Mouse (Mus musculus): Measurements from ENCODE around the gene Naa40.
A peak's percentile ranks its signal among the peaks of the same experiment; 100 is the strongest.

Gene Naa40

GRCm38 (mm10) chr19:7265478-7266191 lies 24.7 kb upstream of the Naa40 start:
- DNase-seq (ENCODE audit: low spot score in 2 of 2), result no peak

- peak in 1 of 2 experiments; percentile 13 for DNase-seq (ENCODE audit: low spot score in 2 of 2)
Measured at GRCm38 (mm10) chr19:7264766-7265331, 23.9 kb upstream of the Naa40 start.

GRCm38 (mm10) chr19:7264088-7264765 lies 23.2 kb upstream of the Naa40 start:
- peak; percentile 78 to 81 for DNase-seq (ENCODE audit: low spot score in 2 of 2)

GRCm38 (mm10) chr19:7262592-7262991 lies 21.6 kb upstream of the Naa40 start:
- no peak for DNase-seq (ENCODE audit: low spot score in 2 of 2)

- no peak for DNase-seq (ENCODE audit: low spot score in 2 of 2)
Measured at GRCm38 (mm10) chr19:7261964-7262363, 21.0 kb upstream of the Naa40 start.

- no peak for DNase-seq (ENCODE audit: low spot score in 2 of 2)
Measured at GRCm38 (mm10) chr19:7261476-7261875, 20.5 kb upstream of the Naa40 start.

GRCm38 (mm10) chr19:7257881-7258280 lies 16.9 kb upstream of the Naa40 start:
- no peak for DNase-seq (ENCODE audit: low spot score in 2 of 2)

- no peak for DNase-seq (ENCODE audit: low spot score in 2 of 2)
Measured at GRCm38 (mm10) chr19:7246021-7246420, 5.0 kb upstream of the Naa40 start.

GRCm38 (mm10) chr19:7240291-7240690 lies 692 bp downstream of the Naa40 start:
- DNase-seq (ENCODE audit: low spot score in 2 of 2), result no peak

- no peak for DNase-seq (ENCODE audit: low spot score in 2 of 2)
Measured at GRCm38 (mm10) chr19:7239574-7239973, 1.4 kb downstream of the Naa40 start.

- DNase-seq (ENCODE audit: low spot score in 2 of 2), result no peak
Measured at GRCm38 (mm10) chr19:7236742-7237141, 4.2 kb downstream of the Naa40 start.

- no peak for DNase-seq (ENCODE audit: low spot score in 2 of 2)
Measured at GRCm38 (mm10) chr19:7236011-7236410, 5.0 kb downstream of the Naa40 start.

GRCm38 (mm10) chr19:7235461-7235860 lies 5.5 kb downstream of the Naa40 start:
- DNase-seq (ENCODE audit: low spot score in 2 of 2), result no peak

- peak; percentile 81 to 89 for DNase-seq (ENCODE audit: low spot score in 2 of 2)
Measured at GRCm38 (mm10) chr19:7234537-7235221, 6.3 kb downstream of the Naa40 start.

- no peak for DNase-seq (ENCODE audit: low spot score in 2 of 2)
Measured at GRCm38 (mm10) chr19:7226511-7226914, 14.5 kb downstream of the Naa40 start.

- no peak for DNase-seq (ENCODE audit: low spot score in 2 of 2)
Measured at GRCm38 (mm10) chr19:7225096-7225690, 15.8 kb downstream of the Naa40 start.

GRCm38 (mm10) chr19:7224253-7224652 lies 16.7 kb downstream of the Naa40 start:
- DNase-seq (ENCODE audit: low spot score in 2 of 2), result no peak

GRCm38 (mm10) chr19:7223488-7223887 lies 17.5 kb downstream of the Naa40 start:
- DNase-seq (ENCODE audit: low spot score in 2 of 2), result no peak

GRCm38 (mm10) chr19:7222196-7222595 lies 18.8 kb downstream of the Naa40 start:
- DNase-seq (ENCODE audit: low spot score in 2 of 2), result no peak

GRCm38 (mm10) chr19:7218753-7219152 lies 22.2 kb downstream of the Naa40 start:
- DNase-seq (ENCODE audit: low spot score in 2 of 2), result no peak

GRCm38 (mm10) chr19:7217926-7218267 lies 23.1 kb downstream of the Naa40 start:
- no peak for DNase-seq (ENCODE audit: low spot score in 2 of 2)
